Mouse (Mus musculus): Measurements from ENCODE around the gene Dusp14. TPM values are rescaled to one million over a fixed set of nuclear protein-coding genes. Genes with fewer than 3 reads are reported as not detected.

Gene Dusp14
- polyA plus RNA-seq, 1 experiment from 2014 or later: 30.2 TPM

- H3K27ac ChIP-seq: no peak overlapping the region
- H3K4me3 ChIP-seq (replicated peaks): no peak overlapping the region
- ATAC-seq (replicated peaks; ENCODE audit: low FRiP score): no peak
- H3K4me2 ChIP-seq: no peak overlapping the region
- WGBS: 85% methylated on average over 9 of the region's 9 CpGs
- H3K9me3 ChIP-seq (replicated peaks): no peaks in the 10 kb centered on the region
- peaks cover 47% of the 10 kb centered on the region for H3K36me3 ChIP-seq
- H3K9ac ChIP-seq: no peak overlapping the region
- H3K4me1 ChIP-seq: no peaks in the 10 kb centered on the region
- no peaks in the 10 kb centered on the region for H3K27me3 ChIP-seq
Observed at GRCm38 (mm10) chr11:84009001-84009400, 60.1 kb downstream of the Dusp14 start.

GRCm38 (mm10) chr11:84003986-84004385 is 65.1 kb downstream of the Dusp14 start:
- Histone ChIP-seq H3K9ac (no peak overlapping the region), H3K36me3 (peaks cover 57% of the 10 kb centered on the region), H3K4me2 (no peak overlapping the region), H3K27ac (no peak overlapping the region), H3K4me1 (no peaks in the 10 kb centered on the region; the same call in 1 of the 2 replicates), H3K4me3 (replicated peaks) (no peak overlapping the region), H3K27me3 (no peaks in the 10 kb centered on the region), H3K9me3 (replicated peaks) (no peaks in the 10 kb centered on the region)
- ATAC-seq (replicated peaks; ENCODE audit: low FRiP score): no peak
- 88% methylated on average over 6 of the region's 6 CpGs for WGBS

- WGBS: 89% methylated on average over 3 of the region's 3 CpGs
- H3K9ac ChIP-seq: no peak overlapping the region
Observed at GRCm38 (mm10) chr11:84001257-84001656, 67.8 kb downstream of the Dusp14 start.

GRCm38 (mm10) chr11:83999411-83999915 is 69.6 kb downstream of the Dusp14 start:
- no peak for ATAC-seq (replicated peaks; ENCODE audit: low FRiP score)
- Histone ChIP-seq H3K27ac (no peak overlapping the region), H3K27me3 (no peaks in the 10 kb centered on the region), H3K4me1 (no peaks in the 10 kb centered on the region; the same call in 1 of the 2 replicates), H3K9me3 (replicated peaks) (no peaks in the 10 kb centered on the region), H3K4me3 (replicated peaks) (no peak overlapping the region), H3K36me3 (peaks cover 68% of the 10 kb centered on the region), H3K9ac (no peak overlapping the region), H3K4me2 (no peak overlapping the region)
- 86% methylated on average over 4 of the region's 4 CpGs for WGBS

More at GRCm38 (mm10) chr11:84001257-84001656, 67.8 kb downstream of the Dusp14 start:
- H3K9me3 ChIP-seq (replicated peaks): no peaks in the 10 kb centered on the region
- H3K4me3 ChIP-seq (replicated peaks): no peak overlapping the region
- H3K36me3 ChIP-seq: peaks cover 67% of the 10 kb centered on the region
- H3K27ac ChIP-seq: no peak overlapping the region
- H3K27me3 ChIP-seq: no peaks in the 10 kb centered on the region
- H3K4me2 ChIP-seq: no peak overlapping the region
- no peak for ATAC-seq (replicated peaks; ENCODE audit: low FRiP score)
- no peaks in the 10 kb centered on the region; the same call in 1 of the 2 replicates for H3K4me1 ChIP-seq

GRCm38 (mm10) chr11:83998993-83999392 is 70.1 kb downstream of the Dusp14 start:
- H3K4me2 ChIP-seq: no peak overlapping the region
- H3K9ac ChIP-seq: no peak overlapping the region
- no peak overlapping the region for H3K27ac ChIP-seq
- 90% methylated on average over 3 of the region's 3 CpGs for WGBS
- H3K36me3 ChIP-seq: peaks cover 68% of the 10 kb centered on the region
- H3K9me3 ChIP-seq (replicated peaks): no peaks in the 10 kb centered on the region
- H3K27me3 ChIP-seq: no peaks in the 10 kb centered on the region
- no peak for ATAC-seq (replicated peaks; ENCODE audit: low FRiP score)
- H3K4me1 ChIP-seq: no peaks in the 10 kb centered on the region; the same call in 1 of the 2 replicates
- no peak overlapping the region for H3K4me3 ChIP-seq (replicated peaks)

Other genes with a start within 250 kb of the Dusp14 start
- 78.5 and 83.3 TPM in 2 replicates for gene Hnf1b, start 219.2 kb downstream of the Dusp14 start, polyA plus RNA-seq (2015; fragmentation: Nextera tagmentation; extraction: Ambion mirVana)
- 40.3 and 42.6 TPM in 2 replicates for gene Ddx52, start 127.2 kb downstream of the Dusp14 start, polyA plus RNA-seq (2015; fragmentation: Nextera tagmentation; extraction: Ambion mirVana)
- 10.1 and 10.5 TPM in 2 replicates for gene Synrg, start 104.8 kb downstream of the Dusp14 start, polyA plus RNA-seq (2015; fragmentation: Nextera tagmentation; extraction: Ambion mirVana)
- 34.6 and 35.1 TPM in 2 replicates for gene Tada2a, start 60.3 kb upstream of the Dusp14 start, polyA plus RNA-seq (2015; fragmentation: Nextera tagmentation; extraction: Ambion mirVana)
- gene Acaca, start 60.4 kb upstream of the Dusp14 start, polyA plus RNA-seq (2015; fragmentation: Nextera tagmentation; extraction: Ambion mirVana): 11.6 and 14.4 TPM in 2 replicates
- 0.12 TPM in 1 of 2 replicates, not detected in the other for gene Gm11437, start 98.2 kb upstream of the Dusp14 start, polyA plus RNA-seq (2015; fragmentation: Nextera tagmentation; extraction: Ambion mirVana)

Measured in kidney, embryonic 15.5 days (tissue).